Mouse (Mus musculus) left cerebral cortex, adult 2 months (tissue): ENCODE data around the gene Plcxd3. TPM values are rescaled to one million over a fixed set of nuclear protein-coding genes. Genes with fewer than 3 reads are reported as not detected.

ENCODE experiments used
- DNase-seq, 2 experiments: peaks; one replicate each; pipeline ENCODE4 v3.0.0; 2021 to 2022; ENCODE audit warnings: low spot score in 2 of 2, mixed read lengths in 1 of 2; ENCODE audit errors: extremely low spot score in 1 of 2
- H3K27ac ChIP-seq: fragments of 200-600 bp; 2 replicates; pipeline ENCODE4 v1.8.1; 2022
- H3K4me3 ChIP-seq: fragments of 200-600 bp; 2 replicates; pipeline ENCODE4 v1.8.1; 2022
- CTCF ChIP-seq: fragments of 200-600 bp; IDR thresholded peaks from 2 replicates; pipeline ENCODE4 v1.8.1; 2022; ENCODE audit warnings: antibody characterized with exemption, mild to moderate bottlenecking, moderate library complexity
- intact Hi-C: fragments of 180-260 bp; cut with DNase I; formaldehyde crosslinking; loops from one replicate; pipeline ENCODE4 v1.15.1; 2025
- long read RNA-seq, 2 experiments: library from polyadenylated mRNA; stranded (forward); transcript quantifications; one replicate each; pipeline ENCODE4 v2.0.0; 2021; ENCODE audit warnings: borderline mapping rate in 2 of 2
- total RNA-seq, 2 experiments: library from RNA; stranded (reverse); gene quantifications; 2 replicates each; pipeline ENCODE4 v1.2.3; 2021

Plcxd3 gene
- 10 to 100 TPM; 34.4 to 34.9 TPM for total RNA-seq
- long read RNA-seq, experiment 1, transcript Plcxd3-201 (3 exons, 1,851 nt): major isoform, 21 of 21 reads
- long read RNA-seq, experiment 1, partial matches to known transcripts: 0 of 21 reads
- long read RNA-seq, experiment 1, other reads (novel, unspliced or antisense): 0 of 21 reads
- long read RNA-seq, experiment 2, transcript Plcxd3-201 (3 exons, 1,851 nt): major isoform, 10 of 10 reads
- long read RNA-seq, experiment 2, partial matches to known transcripts: 0 of 10 reads
- long read RNA-seq, experiment 2, other reads (novel, unspliced or antisense): 0 of 10 reads

- H3K4me3 ChIP-seq: peak within 1 kb of the TSS; percentile 65
- no peak for TF ChIP-seq CTCF
- intact Hi-C loops: loop anchor here (5.0 kb wide), 1 partner anchor 318 kb away; no protein-coding TSS in a partner anchor
- DNase-seq: peak; percentile 45 to 51
- H3K27ac ChIP-seq: peak within 1 kb of the TSS; percentile 47
Measured at GRCm38 (mm10) chr15:4375423-4376220, at the start of gene Plcxd3. TSS of gene Plcxd3 (plus strand) at chr15:4375491.

- no peak for DNase-seq
- no peak for TF ChIP-seq CTCF
- no peak overlapping the region for H3K27ac ChIP-seq
- H3K4me3 ChIP-seq: no peak overlapping the region
- intact Hi-C loops: no loop called here
Measured at GRCm38 (mm10) chr15:4331867-4332266, 43.4 kb upstream of the Plcxd3 start.

GRCm38 (mm10) chr15:4341620-4342019 lies 33.7 kb upstream of the Plcxd3 start:
- no peak for DNase-seq
- Histone ChIP-seq H3K4me3 (no peak overlapping the region), H3K27ac (no peak overlapping the region)
- no peak for TF ChIP-seq CTCF
- intact Hi-C loops: no loop called here

- Histone ChIP-seq H3K4me3 (no peak overlapping the region), H3K27ac (no peak overlapping the region)
- intact Hi-C loops: no loop called here
- DNase-seq: no peak
- no peak for TF ChIP-seq CTCF
Measured at GRCm38 (mm10) chr15:4348816-4349553, 26.3 kb upstream of the Plcxd3 start.

GRCm38 (mm10) chr15:4356397-4356796 lies 18.9 kb upstream of the Plcxd3 start:
- TF ChIP-seq CTCF: no peak

GRCm38 (mm10) chr15:4357706-4358105 lies 17.6 kb upstream of the Plcxd3 start:
- Histone ChIP-seq H3K4me3 (no peak overlapping the region), H3K27ac (no peak overlapping the region)
- intact Hi-C loops: no loop called here
- no peak for DNase-seq
- TF ChIP-seq CTCF: no peak

More at GRCm38 (mm10) chr15:4356397-4356796, 18.9 kb upstream of the Plcxd3 start:
- Histone ChIP-seq H3K27ac (no peak overlapping the region), H3K4me3 (no peak overlapping the region)
- no peak for DNase-seq
- intact Hi-C loops: no loop called here

GRCm38 (mm10) chr15:4367801-4368200 lies 7.5 kb upstream of the Plcxd3 start:
- no peak for DNase-seq
- no peak overlapping the region for H3K4me3 ChIP-seq
- no peak overlapping the region for H3K27ac ChIP-seq
- intact Hi-C loops: no loop called here
- TF ChIP-seq CTCF: no peak

GRCm38 (mm10) chr15:4374453-4374990 lies 769 bp upstream of the Plcxd3 start:
- intact Hi-C loops: no loop called here
- no peak for TF ChIP-seq CTCF
- no peak overlapping the region for H3K27ac ChIP-seq
- DNase-seq: no peak
- no peak overlapping the region for H3K4me3 ChIP-seq

GRCm38 (mm10) chr15:4375031-4375422 lies 264 bp upstream of the Plcxd3 start:
- peak overlapping the region; percentile 47 for H3K27ac ChIP-seq

GRCm38 (mm10) chr15:4376221-4376631 lies 935 bp downstream of the Plcxd3 start:
- intact Hi-C loops: loop anchor here (5.0 kb wide), 1 partner anchor 319 kb away; no protein-coding TSS in a partner anchor
- DNase-seq: peak in 1 of 2 experiments; percentile 17
- Histone ChIP-seq H3K27ac (peak overlapping the region; percentile 47), H3K4me3 (peak overlapping the region; percentile 65)
- TF ChIP-seq CTCF: no peak

More at GRCm38 (mm10) chr15:4375031-4375422, 264 bp upstream of the Plcxd3 start:
- intact Hi-C loops: loop anchor here (5.0 kb wide), 1 partner anchor 318 kb away; no protein-coding TSS in a partner anchor
- peak overlapping the region; percentile 65 for H3K4me3 ChIP-seq
- no peak for DNase-seq
- TF ChIP-seq CTCF: no peak

GRCm38 (mm10) chr15:4378766-4379165 lies 3.5 kb downstream of the Plcxd3 start:
- TF ChIP-seq CTCF: no peak
- H3K4me3 ChIP-seq: no peak overlapping the region
- no peak for DNase-seq
- intact Hi-C loops: loop anchor here (5.0 kb wide), 1 partner anchor 321 kb away; no protein-coding TSS in a partner anchor
- no peak overlapping the region for H3K27ac ChIP-seq
